Mouse (Mus musculus) urinary bladder, postnatal 10 days (tissue): ENCODE results near the gene Selenoo.

Experiments
- DNase-seq: peaks from one replicate; pipeline ENCODE4 v3.0.0; 2022; ENCODE audit warnings: low spot score

Gene Selenoo

DNA sequence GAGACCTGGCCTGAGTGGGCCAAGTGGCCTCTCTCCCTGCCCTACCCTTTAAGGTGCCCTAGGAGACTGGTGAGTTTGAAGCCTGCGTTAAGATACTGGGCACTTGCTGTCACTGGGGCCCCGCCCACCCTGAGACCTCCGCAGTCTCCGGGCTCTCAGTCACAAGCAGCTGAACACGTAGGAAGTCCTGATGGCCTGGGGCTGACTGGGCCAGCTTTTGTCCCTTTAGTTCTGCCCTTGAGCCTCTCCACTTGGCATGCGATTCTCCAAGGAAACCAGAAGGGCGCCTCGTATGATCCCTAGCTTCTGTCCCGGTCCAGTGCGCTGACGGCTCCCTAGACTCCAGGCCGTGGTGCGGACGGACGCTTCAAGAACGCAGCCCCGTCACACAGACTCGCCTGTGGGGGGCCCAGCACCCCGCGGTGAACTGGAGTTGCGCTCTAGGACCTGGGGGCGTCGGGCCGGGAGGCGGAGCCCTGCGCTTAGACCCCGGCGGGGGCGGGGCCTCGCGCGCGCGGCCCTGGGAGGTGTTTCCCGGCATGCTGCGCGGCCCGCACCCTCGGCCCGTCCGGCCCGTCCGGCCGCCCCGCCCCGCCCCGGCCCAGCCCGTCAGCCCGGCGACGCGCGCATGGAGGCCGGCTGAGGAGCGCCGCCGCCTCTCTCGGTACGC is 13.3 kb upstream of the Selenoo start:
- DNase-seq = peak; percentile 41

- no peak for DNase-seq
Measured at GRCm38 (mm10) chr15:89076156-89076731, 12.6 kb upstream of the Selenoo start.

DNA sequence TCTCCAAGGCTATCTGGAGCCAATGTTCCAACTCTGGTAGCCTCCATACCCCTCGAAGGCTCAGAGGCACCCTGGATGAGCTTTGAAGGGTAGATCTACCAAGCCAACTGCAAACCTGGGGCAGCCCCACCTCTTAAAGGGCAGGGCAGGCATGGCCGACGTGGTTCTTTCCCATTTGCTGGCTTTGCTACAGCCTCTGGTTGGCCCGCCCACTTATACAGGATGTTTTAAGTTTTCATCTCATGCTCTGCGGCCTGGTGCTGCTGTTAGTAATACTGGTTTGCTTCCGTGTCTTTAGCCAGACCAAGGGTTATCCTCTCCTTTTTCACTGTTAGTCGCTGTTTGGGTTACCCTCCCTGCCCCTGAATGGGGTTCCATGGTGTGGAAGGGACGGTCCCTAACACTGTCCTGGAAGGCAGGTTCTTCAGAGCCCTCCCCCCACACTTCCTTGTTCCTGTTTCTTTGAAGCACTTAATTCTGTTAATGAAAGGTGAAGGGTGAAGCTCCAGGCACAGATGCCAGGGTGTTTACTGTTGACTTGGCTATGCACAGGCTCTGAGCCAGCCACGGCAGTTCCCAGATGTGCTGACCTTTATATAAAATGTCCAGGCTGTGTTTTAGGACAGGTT is 10.6 kb upstream of the Selenoo start:
- DNase-seq = no peak

DNA sequence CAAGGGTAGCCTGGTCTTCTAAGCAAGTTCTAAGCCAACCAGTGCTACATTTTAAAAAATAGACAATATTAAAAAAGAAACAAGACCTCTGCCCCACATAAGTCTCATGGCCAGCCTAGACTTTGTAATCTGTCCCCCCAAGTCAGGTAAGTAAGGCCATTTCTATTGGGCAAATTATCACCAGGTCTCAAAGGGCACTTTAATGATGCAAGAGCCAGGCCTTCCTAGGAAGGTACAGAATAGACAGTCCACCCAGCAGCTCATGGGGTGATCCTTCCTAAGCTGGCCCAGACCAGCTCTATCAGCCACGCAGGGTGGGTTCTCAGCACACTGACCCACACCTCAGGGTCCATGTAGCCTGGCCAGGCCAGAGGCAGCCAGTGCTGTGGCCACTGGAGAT is 5.0 kb upstream of the Selenoo start:
- no peak for DNase-seq

- DNase-seq = no peak
Measured at GRCm38 (mm10) chr15:89084826-89085225, 4.1 kb upstream of the Selenoo start.

GRCm38 (mm10) chr15:89089248-89090051 is 566 bp downstream of the Selenoo start:
- no peak for DNase-seq

DNA sequence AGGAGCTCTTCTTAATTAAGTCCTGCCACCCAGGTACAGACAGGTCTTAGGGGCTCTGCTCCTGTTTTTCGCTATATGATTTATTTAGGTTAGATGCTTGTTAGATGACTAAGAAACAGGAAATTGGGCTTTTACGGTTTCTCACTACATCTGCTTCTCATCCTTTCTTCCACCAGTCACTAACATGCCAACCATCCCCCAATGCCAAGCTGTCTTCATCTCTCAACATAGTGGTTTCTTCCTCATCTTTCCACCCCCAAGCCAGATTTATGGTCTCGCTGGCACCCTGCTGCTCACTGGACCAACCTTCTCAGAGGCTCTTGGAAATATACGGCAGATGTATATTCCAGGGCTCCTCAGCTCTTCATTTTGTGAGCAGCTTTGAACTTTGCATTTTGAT is 1.8 kb downstream of the Selenoo start:
- DNase-seq = no peak

DNA sequence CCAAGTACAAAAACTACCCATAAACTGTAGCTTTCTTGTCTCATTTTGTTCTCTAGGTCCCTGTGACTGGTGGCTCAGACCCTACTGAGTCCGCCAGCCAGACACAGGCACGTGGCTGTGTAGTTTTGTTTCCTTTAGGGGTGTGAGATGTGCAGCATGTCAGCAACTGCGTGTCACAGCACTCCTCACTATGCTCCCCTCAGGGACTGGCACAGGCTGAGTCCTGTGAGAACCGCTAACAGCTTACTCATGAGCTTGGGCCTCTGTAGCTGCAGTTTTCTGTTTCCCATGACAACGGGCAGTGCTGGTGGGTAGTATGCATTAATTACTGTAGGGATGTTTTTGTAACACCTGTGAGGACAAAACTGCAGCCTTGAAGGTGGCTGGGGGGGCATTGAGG is 3.3 kb downstream of the Selenoo start:
- DNase-seq = no peak

- DNase-seq = no peak
Measured at GRCm38 (mm10) chr15:89097450-89097849, 8.6 kb downstream of the Selenoo start.

- no peak for DNase-seq
Measured at GRCm38 (mm10) chr15:89098616-89099015, 9.7 kb downstream of the Selenoo start.

GRCm38 (mm10) chr15:89100823-89101222 is 11.9 kb downstream of the Selenoo start:
- no peak for DNase-seq

- no peak for DNase-seq
Measured at GRCm38 (mm10) chr15:89102646-89103045, 13.8 kb downstream of the Selenoo start.

DNA sequence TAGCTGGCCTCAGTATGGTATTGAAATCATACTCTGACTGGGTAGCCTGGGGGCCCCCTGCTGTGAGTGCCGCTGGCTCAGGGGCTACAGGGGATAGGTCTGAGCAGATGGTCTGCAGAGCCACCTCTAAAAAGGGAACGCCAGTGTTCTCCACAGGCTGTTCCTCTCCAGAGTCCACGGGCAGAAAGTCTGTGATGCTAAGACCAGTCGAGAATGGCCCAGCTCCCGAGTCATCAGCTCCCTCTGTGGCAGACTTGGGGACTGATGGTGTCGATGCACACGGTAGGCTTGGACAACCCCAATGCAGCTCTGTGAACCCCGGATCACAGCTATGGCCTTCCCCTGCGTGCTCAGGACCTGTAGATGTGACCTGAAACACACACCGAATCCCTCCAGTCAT is 15.0 kb downstream of the Selenoo start:
- DNase-seq = no peak

GRCm38 (mm10) chr15:89104425-89104824 is 15.5 kb downstream of the Selenoo start:
- DNase-seq = no peak

DNA sequence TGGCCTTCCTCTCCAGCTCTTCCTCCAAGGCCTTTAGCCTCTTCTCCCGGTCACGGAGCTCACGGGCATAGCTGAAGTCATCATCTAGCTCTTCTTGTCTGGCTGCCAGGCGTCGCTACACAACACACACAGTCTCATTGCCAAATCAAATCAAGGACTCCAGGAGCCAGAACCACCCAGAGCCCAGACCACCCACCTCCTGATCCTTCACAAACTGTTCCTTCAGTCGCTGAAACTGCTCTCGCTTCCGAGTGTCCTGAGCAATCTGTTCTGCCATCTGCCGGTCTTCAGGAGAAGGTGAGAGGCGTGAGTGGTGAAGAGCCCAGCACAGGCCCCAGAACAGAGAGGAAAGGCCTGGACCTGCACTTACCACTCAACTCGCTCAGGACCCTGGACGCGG is 17.2 kb downstream of the Selenoo start:
- DNase-seq = no peak

DNA sequence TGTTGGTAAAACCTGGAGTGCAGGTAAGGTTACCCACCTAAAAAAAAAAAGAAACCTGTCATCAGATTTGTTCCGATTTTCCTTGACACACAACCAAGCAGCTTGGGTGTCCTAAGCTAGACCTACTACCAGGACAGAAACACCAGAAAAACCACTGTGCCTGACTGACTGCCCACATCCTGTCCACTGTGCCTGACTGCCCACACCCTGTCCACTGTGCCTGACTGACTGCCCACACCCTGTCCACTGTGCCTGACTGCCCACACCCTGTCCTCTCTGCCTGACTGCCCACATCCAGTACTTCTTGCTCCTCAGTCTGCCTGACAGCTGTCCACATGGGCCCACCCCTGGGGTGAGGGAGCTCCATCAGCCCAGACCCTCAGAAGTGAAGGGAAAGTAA is 18.1 kb downstream of the Selenoo start:
- DNase-seq = no peak

- no peak for DNase-seq
Measured at GRCm38 (mm10) chr15:89110147-89110546, 21.3 kb downstream of the Selenoo start.

DNA sequence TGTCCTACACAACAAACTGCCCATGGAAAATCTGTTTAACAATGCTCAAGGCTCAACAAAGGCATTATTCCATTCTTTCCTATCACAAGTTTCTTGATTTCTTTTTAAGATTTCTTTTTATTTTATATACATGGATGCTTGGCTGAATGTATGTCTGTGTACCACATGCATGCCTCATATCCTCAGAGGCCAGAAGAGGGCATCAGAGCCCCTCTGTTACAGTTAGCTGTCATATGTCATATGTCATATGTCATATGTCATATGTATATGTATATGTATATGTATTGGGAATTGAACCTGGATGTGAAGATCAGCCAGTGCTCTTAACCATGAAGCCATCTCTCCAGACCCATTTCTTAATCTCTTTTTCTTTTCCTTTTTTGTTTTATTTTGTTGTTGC is 29.1 kb downstream of the Selenoo start:
- no peak for DNase-seq

- peak; percentile 85 for DNase-seq
Measured at GRCm38 (mm10) chr15:89122649-89123366, 33.9 kb downstream of the Selenoo start, which contains the start of gene Tubgcp6. TSS of gene Tubgcp6 (minus strand) at chr15:89123112.

- no peak for DNase-seq
Measured at GRCm38 (mm10) chr15:89123595-89123994, 34.7 kb downstream of the Selenoo start.

DNA sequence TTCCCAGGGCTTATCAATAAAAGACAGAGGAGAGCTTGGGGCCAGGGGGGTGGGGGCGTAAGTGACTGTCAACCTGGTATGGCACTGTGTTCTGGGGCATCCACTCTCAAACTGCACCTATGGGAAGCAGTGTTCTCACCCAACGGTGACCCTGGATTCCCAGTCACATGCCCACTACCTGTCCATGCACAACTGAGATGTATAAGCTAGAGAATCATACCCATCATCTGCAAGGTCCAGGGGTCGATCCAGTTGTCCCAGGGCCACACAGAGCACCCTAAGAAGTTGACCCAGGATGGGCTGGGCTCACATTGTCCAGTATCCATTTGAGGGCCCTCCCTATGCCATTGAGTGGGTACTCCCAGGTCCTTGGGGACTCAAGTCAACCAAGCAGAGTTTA is 35.4 kb downstream of the Selenoo start:
- DNase-seq = no peak

DNA sequence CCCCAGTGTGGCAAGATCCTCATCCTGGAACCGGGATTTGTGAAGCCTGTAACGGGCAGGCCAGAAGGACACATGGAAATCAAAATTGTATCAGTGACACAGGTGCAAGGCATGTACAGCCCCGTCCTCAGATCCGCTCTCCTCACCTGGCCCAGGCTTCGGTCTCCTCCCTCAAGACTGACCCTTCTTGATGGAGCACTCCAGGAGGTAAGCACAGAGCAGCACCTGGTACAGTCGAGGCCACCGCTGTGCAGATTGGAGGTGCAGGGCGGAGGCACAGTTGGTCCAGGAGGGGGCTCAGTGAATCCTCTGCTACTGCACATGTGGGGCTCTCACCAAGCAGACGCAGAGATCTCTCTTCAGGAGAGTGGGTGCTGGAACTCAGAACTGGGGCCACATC is 36.5 kb downstream of the Selenoo start:
- no peak for DNase-seq
